Mouse (Mus musculus): ENCODE data around the gene Tnik. TPM values are rescaled to one million over a fixed set of nuclear protein-coding genes. Genes with fewer than 3 reads are reported as not detected.

The Tnik gene
- total RNA-seq, 4 experiments from 2014 or later, result 16.8 to 28.7 (median 22.4) TPM

- DNase-seq (ENCODE audit: low spot score), result peak; percentile 6
These were observed 1.2 kb downstream of the Tnik start for GRCm38 (mm10) chr3:28263948-28264840.

GRCm38 (mm10) chr3:28264841-28265150, 1.8 kb downstream of the Tnik start:
- no peak for DNase-seq (ENCODE audit: low spot score)

- no peak for DNase-seq (ENCODE audit: low spot score)
These were observed 2.2 kb downstream of the Tnik start for GRCm38 (mm10) chr3:28265183-28265582.

- no peak for DNase-seq (ENCODE audit: low spot score)
These were observed 2.6 kb downstream of the Tnik start for GRCm38 (mm10) chr3:28265656-28266055.

GRCm38 (mm10) chr3:28267211-28267610, 4.2 kb downstream of the Tnik start:
- DNase-seq (ENCODE audit: low spot score), result no peak

- no peak for DNase-seq (ENCODE audit: low spot score)
These were observed 6.7 kb downstream of the Tnik start for GRCm38 (mm10) chr3:28269716-28270115.

- DNase-seq (ENCODE audit: low spot score), result no peak
These were observed 8.9 kb downstream of the Tnik start for GRCm38 (mm10) chr3:28271884-28272283.

GRCm38 (mm10) chr3:28274763-28275162, 11.7 kb downstream of the Tnik start:
- no peak for DNase-seq (ENCODE audit: low spot score)

- DNase-seq (ENCODE audit: low spot score), result no peak
These were observed 26.7 kb downstream of the Tnik start for GRCm38 (mm10) chr3:28289693-28290092.

GRCm38 (mm10) chr3:28301378-28301777, 38.4 kb downstream of the Tnik start:
- no peak for DNase-seq (ENCODE audit: low spot score)

- no peak for DNase-seq (ENCODE audit: low spot score)
These were observed 40.9 kb downstream of the Tnik start for GRCm38 (mm10) chr3:28303915-28304314.

- DNase-seq (ENCODE audit: low spot score), result peak; percentile 7
These were observed 43.8 kb downstream of the Tnik start for GRCm38 (mm10) chr3:28306852-28307251.

- no peak for DNase-seq (ENCODE audit: low spot score)
These were observed 51.4 kb downstream of the Tnik start for GRCm38 (mm10) chr3:28314438-28314837.

- DNase-seq (ENCODE audit: low spot score), result no peak
These were observed 54.3 kb downstream of the Tnik start for GRCm38 (mm10) chr3:28317339-28317738.

GRCm38 (mm10) chr3:28321635-28322034, 58.6 kb downstream of the Tnik start:
- DNase-seq (ENCODE audit: low spot score), result no peak

GRCm38 (mm10) chr3:28325613-28326233, 62.7 kb downstream of the Tnik start:
- DNase-seq (ENCODE audit: low spot score), result no peak

GRCm38 (mm10) chr3:28332316-28332715, 69.3 kb downstream of the Tnik start:
- no peak for DNase-seq (ENCODE audit: low spot score)

- DNase-seq (ENCODE audit: low spot score), result no peak
These were observed 70.9 kb downstream of the Tnik start for GRCm38 (mm10) chr3:28333869-28334268.

- DNase-seq (ENCODE audit: low spot score), result no peak
These were observed 71.5 kb downstream of the Tnik start for GRCm38 (mm10) chr3:28334547-28334946.

- no peak for DNase-seq (ENCODE audit: low spot score)
These were observed 77.1 kb downstream of the Tnik start for GRCm38 (mm10) chr3:28340071-28340470.

- no peak for DNase-seq (ENCODE audit: low spot score)
These were observed 80.2 kb downstream of the Tnik start for GRCm38 (mm10) chr3:28343204-28343603.

- DNase-seq (ENCODE audit: low spot score), result no peak
These were observed 80.6 kb downstream of the Tnik start for GRCm38 (mm10) chr3:28343661-28344060.

GRCm38 (mm10) chr3:28345446-28345845, 82.4 kb downstream of the Tnik start:
- no peak for DNase-seq (ENCODE audit: low spot score)

Measured in heart, adult 8-10 months (tissue).